Mouse (Mus musculus): ENCODE data around the gene Satb2. TPM values are rescaled to one million over a fixed set of nuclear protein-coding genes. Genes with fewer than 3 reads are reported as not detected.

Gene Satb2
- total and polyA plus RNA-seq, 3 experiments: 0.38 TPM; not detected in 2

DNA sequence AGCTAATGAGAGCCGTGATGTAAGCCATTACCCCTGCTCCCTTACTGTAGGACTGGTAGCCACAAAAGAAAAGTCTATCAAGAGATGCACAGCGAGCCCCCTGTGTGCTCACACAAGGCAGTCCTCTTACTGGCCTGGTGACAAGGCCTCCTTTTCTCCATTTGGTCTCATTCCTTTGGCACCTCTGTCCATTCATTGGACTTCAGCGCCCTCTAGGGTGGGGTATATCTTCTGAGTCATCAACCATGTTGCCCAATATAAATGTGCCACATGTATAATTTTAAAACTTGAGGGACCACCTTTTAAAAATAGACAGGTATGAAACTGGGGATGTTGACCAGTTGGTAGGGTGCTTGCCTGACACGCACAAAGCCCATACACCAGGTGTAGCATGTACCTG is 13.2 kb upstream of the Satb2 start:
- DNase-seq (ENCODE audit: low spot score) (no peak), ATAC-seq (ENCODE audit: extremely low read depth, insufficient number of reproducible peaks, low FRiP score, poor library complexity, severe bottlenecking) (no peak)
- Histone ChIP-seq H3K27me3 (ENCODE audit: insufficient read depth, low read length) (no peaks in the 10 kb centered on the region), H3K4me1 (ENCODE audit: insufficient read depth, low read depth, low read length) (no peaks in the 10 kb centered on the region), H3K36me3 (replicated peaks) (no peaks in the 10 kb centered on the region), H3K9me3 (replicated peaks) (peaks cover 16% of the 10 kb centered on the region), H3K4me3 (ENCODE audit: low read depth, low read length) (no peak overlapping the region)
- TF ChIP-seq GATA1 (IDR thresholded peaks at IDR 0.05; ENCODE audit: borderline replicate concordance, low read length) (no peak), CTCF (IDR thresholded peaks at IDR 0.05; ENCODE audit: low read depth, low read length) (no peak), TAL1 (conservative IDR thresholded peaks at IDR 0.05; ENCODE audit: low read depth, low read length) (no peak), GATA2 (IDR thresholded peaks at IDR 0.05; ENCODE audit: borderline replicate concordance, low read depth, low read length) (no peak), POLR2AphosphoS5 (IDR thresholded peaks at IDR 0.05; ENCODE audit: insufficient replicate concordance, low read depth, low read length) (no peak)

DNA sequence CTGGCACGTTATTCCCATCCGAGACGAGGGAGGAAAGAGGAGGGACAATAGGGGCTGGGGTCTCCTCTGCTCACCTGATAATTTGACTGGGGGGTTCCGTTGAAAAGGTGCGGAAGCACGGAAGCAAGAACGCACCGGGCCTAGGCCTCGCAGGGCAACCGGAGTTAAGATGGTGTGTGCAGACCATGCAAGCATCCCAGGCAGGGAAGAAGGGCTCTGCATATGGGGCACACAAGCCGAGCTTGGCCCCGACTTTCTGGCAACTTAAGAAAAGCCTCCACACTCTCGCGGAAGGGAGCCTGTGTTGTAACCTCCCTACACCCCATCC is 6.0 kb upstream of the Satb2 start:
- no peaks in the 10 kb centered on the region; the same call in 1 of the 2 replicates for H3K27me3 ChIP-seq (ENCODE audit: insufficient read depth, low read length)
- H3K4me3 ChIP-seq (ENCODE audit: low read depth, low read length): no peak overlapping the region
- no peaks in the 10 kb centered on the region for H3K4me1 ChIP-seq (ENCODE audit: insufficient read depth, low read depth, low read length)
- TF ChIP-seq POLR2AphosphoS5 (IDR thresholded peaks at IDR 0.05; ENCODE audit: insufficient replicate concordance, low read depth, low read length) (no peak), GATA1 (IDR thresholded peaks at IDR 0.05; ENCODE audit: borderline replicate concordance, low read length) (no peak), CTCF (IDR thresholded peaks at IDR 0.05; ENCODE audit: low read depth, low read length) (no peak), TAL1 (conservative IDR thresholded peaks at IDR 0.05; ENCODE audit: low read depth, low read length) (no peak), GATA2 (IDR thresholded peaks at IDR 0.05; ENCODE audit: borderline replicate concordance, low read depth, low read length) (no peak)
- DNase-seq (ENCODE audit: low spot score) (no peak), ATAC-seq (ENCODE audit: extremely low read depth, insufficient number of reproducible peaks, low FRiP score, poor library complexity, severe bottlenecking) (no peak)
- no peaks in the 10 kb centered on the region for H3K36me3 ChIP-seq (replicated peaks)
- peaks cover 59% of the 10 kb centered on the region for H3K9me3 ChIP-seq (replicated peaks)

DNA sequence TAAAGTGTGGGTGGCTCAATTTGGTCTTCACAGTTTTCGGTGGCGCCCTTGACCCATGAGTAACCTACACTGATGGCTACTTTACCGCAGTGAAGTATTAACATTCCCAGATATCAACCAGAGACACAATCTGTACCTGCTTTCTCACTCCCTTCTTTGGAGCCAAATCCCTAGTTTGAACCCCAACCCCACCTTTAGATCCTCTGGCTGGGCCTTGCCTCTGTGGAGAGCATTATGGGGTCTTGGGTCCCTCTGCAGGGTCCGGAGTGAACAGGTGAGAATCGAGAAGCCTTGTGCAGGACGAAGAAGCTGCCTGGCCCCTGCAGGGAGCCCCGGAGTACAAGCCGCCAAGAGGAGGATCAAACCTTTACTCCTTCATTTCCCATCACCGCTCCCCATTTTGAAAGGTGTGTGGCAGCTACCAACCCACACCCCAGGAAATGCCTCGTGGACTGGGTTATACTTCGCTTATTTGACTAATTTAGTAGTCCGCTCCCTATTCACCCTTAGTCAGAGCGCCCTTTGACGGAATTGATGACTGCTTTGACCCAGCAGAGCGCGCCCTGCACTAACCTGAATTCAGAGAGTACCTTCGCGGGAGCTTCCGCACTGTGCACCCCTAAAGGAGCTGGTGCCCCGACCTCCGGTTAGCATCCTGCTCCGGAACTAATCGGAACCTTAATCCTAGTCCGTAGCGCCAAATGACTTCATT is 5.5 kb upstream of the Satb2 start:
- peaks cover 59% of the 10 kb centered on the region for H3K9me3 ChIP-seq (replicated peaks)
- DNase-seq (ENCODE audit: low spot score): no peak
- no peaks in the 10 kb centered on the region for H3K36me3 ChIP-seq (replicated peaks)
- H3K4me1 ChIP-seq (ENCODE audit: insufficient read depth, low read depth, low read length): no peaks in the 10 kb centered on the region
- no peak for TF ChIP-seq GATA1 (IDR thresholded peaks at IDR 0.05; ENCODE audit: borderline replicate concordance, low read length)
- TF ChIP-seq GATA2 (IDR thresholded peaks at IDR 0.05; ENCODE audit: borderline replicate concordance, low read depth, low read length): no peak
- TF ChIP-seq CTCF (IDR thresholded peaks at IDR 0.05; ENCODE audit: low read depth, low read length): no peak
- no peak for TF ChIP-seq POLR2AphosphoS5 (IDR thresholded peaks at IDR 0.05; ENCODE audit: insufficient replicate concordance, low read depth, low read length)
- TF ChIP-seq TAL1 (conservative IDR thresholded peaks at IDR 0.05; ENCODE audit: low read depth, low read length): no peak
- H3K4me3 ChIP-seq (ENCODE audit: low read depth, low read length): no peak overlapping the region
- ATAC-seq (ENCODE audit: extremely low read depth, insufficient number of reproducible peaks, low FRiP score, poor library complexity, severe bottlenecking): no peak
- H3K27me3 ChIP-seq (ENCODE audit: insufficient read depth, low read length): no peaks in the 10 kb centered on the region; the same call in 1 of the 2 replicates

DNA sequence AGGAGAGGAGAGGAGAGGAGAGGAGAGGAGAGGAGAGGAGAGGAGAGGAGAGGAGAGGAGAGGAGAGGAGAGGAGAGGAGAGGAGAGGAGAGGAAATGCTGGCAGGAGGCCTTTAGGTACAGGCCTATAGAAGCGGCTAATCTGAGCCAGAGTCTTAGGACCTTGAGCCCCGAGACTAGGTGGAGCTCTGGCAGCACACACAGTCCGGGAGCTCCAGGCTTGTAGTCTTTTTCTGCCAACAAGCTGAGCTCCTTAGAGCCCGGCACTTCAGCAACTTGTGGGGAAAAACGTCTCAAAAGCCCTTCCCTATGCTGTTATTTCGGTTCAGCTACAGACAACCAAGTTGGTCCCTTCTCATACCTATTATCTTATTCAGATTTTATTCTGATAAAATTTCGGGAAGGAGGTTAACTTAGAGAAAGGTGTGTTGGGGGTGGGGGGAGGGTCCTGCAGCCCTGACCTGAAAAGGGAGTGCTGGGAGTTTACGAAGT is 4.7 kb upstream of the Satb2 start:
- ATAC-seq (ENCODE audit: extremely low read depth, insufficient number of reproducible peaks, low FRiP score, poor library complexity, severe bottlenecking) (no peak), DNase-seq (ENCODE audit: low spot score) (no peak)
- Histone ChIP-seq H3K9me3 (replicated peaks) (peaks cover 59% of the 10 kb centered on the region), H3K36me3 (replicated peaks) (no peaks in the 10 kb centered on the region), H3K4me1 (ENCODE audit: insufficient read depth, low read depth, low read length) (no peaks in the 10 kb centered on the region), H3K27me3 (ENCODE audit: insufficient read depth, low read length) (no peaks in the 10 kb centered on the region; the same call in 1 of the 2 replicates), H3K4me3 (ENCODE audit: low read depth, low read length) (no peak overlapping the region)
- TF ChIP-seq POLR2AphosphoS5 (IDR thresholded peaks at IDR 0.05; ENCODE audit: insufficient replicate concordance, low read depth, low read length) (no peak), GATA2 (IDR thresholded peaks at IDR 0.05; ENCODE audit: borderline replicate concordance, low read depth, low read length) (no peak), CTCF (IDR thresholded peaks at IDR 0.05; ENCODE audit: low read depth, low read length) (no peak), GATA1 (IDR thresholded peaks at IDR 0.05; ENCODE audit: borderline replicate concordance, low read length) (no peak), TAL1 (conservative IDR thresholded peaks at IDR 0.05; ENCODE audit: low read depth, low read length) (no peak)

DNA sequence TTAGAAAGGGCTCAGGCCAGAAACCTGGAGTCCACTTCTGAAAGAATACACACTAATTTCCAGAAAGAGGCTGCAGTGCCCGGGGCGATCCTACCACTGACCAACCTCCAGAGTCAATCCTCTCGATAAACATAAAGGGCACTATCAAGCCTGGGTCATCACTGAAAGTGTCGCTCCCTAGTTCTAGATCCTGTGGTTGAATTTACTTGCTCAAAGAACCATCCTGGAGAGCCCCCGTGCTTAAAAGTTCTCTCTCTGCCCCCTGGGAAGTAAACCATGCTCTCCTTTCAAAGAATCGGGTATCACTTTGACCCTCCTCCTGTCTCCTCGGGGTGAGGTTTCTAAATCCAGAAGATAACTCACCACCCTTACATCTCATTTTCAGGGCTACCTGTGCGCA is 4.2 kb upstream of the Satb2 start:
- Histone ChIP-seq H3K36me3 (replicated peaks) (no peaks in the 10 kb centered on the region), H3K9me3 (replicated peaks) (peaks cover 64% of the 10 kb centered on the region), H3K27me3 (ENCODE audit: insufficient read depth, low read length) (no peaks in the 10 kb centered on the region; the same call in 1 of the 2 replicates), H3K4me1 (ENCODE audit: insufficient read depth, low read depth, low read length) (no peaks in the 10 kb centered on the region), H3K4me3 (ENCODE audit: low read depth, low read length) (no peak overlapping the region)
- DNase-seq (ENCODE audit: low spot score) (no peak), ATAC-seq (ENCODE audit: extremely low read depth, insufficient number of reproducible peaks, low FRiP score, poor library complexity, severe bottlenecking) (no peak)
- no peak for TF ChIP-seq GATA1 (IDR thresholded peaks at IDR 0.05; ENCODE audit: borderline replicate concordance, low read length)
- TF ChIP-seq GATA2 (IDR thresholded peaks at IDR 0.05; ENCODE audit: borderline replicate concordance, low read depth, low read length): no peak
- TF ChIP-seq TAL1 (conservative IDR thresholded peaks at IDR 0.05; ENCODE audit: low read depth, low read length): no peak
- no peak for TF ChIP-seq POLR2AphosphoS5 (IDR thresholded peaks at IDR 0.05; ENCODE audit: insufficient replicate concordance, low read depth, low read length)
- no peak for TF ChIP-seq CTCF (IDR thresholded peaks at IDR 0.05; ENCODE audit: low read depth, low read length)

DNA sequence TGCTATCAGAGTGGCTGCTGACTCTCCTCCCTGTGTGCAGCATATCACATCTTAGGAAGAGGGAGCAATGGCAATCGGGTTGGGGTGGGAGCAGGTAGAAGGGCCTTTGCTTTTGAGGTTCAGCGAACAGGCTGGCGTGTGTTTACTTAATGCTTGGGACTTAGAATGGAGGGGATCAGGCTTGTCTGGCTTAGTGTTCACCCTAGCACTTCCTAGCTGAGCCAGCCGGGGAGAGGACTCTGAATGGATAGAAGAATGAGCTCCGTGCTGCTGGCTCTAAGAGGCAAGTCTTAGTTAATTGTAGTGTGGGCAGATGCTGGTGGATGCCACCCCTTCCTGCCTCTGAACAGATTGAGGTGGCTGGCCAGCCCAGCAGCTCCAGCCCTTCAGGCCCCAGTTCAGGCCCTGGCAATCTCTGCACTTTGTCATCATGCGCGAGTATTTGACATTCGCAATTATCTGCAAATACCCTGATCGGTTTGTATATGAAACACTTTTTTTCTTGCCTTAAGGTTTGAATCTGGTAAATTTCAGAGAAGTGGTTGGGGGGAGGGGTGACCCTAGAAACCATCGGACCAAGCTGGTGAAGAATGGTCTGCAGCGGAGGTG is 3.6 kb upstream of the Satb2 start:
- ATAC-seq (ENCODE audit: extremely low read depth, insufficient number of reproducible peaks, low FRiP score, poor library complexity, severe bottlenecking) (no peak), DNase-seq (ENCODE audit: low spot score) (no peak)
- H3K4me3 ChIP-seq (ENCODE audit: low read depth, low read length): no peak overlapping the region
- H3K9me3 ChIP-seq (replicated peaks): peaks cover 68% of the 10 kb centered on the region
- no peaks in the 10 kb centered on the region for H3K36me3 ChIP-seq (replicated peaks)
- H3K4me1 ChIP-seq (ENCODE audit: insufficient read depth, low read depth, low read length): no peaks in the 10 kb centered on the region
- H3K27me3 ChIP-seq (ENCODE audit: insufficient read depth, low read length): no peaks in the 10 kb centered on the region; the same call in 1 of the 2 replicates
- no peak for TF ChIP-seq POLR2AphosphoS5 (IDR thresholded peaks at IDR 0.05; ENCODE audit: insufficient replicate concordance, low read depth, low read length)
- TF ChIP-seq CTCF (IDR thresholded peaks at IDR 0.05; ENCODE audit: low read depth, low read length): no peak
- no peak for TF ChIP-seq GATA1 (IDR thresholded peaks at IDR 0.05; ENCODE audit: borderline replicate concordance, low read length)
- TF ChIP-seq GATA2 (IDR thresholded peaks at IDR 0.05; ENCODE audit: borderline replicate concordance, low read depth, low read length): no peak
- no peak for TF ChIP-seq TAL1 (conservative IDR thresholded peaks at IDR 0.05; ENCODE audit: low read depth, low read length)

Data from G1E (cell line).